Mouse (Mus musculus) cerebellum, adult 9-10 months (tissue): ENCODE measurements at regions not wholly inside any gene's neighbourhood (a gene's known extent, or its start where the extent isn't known, plus 50 kb on each side); places are given as distances from the start of the nearest gene placed in this dataset.

Source experiments
- DNase-seq: peaks from one replicate; pipeline ENCODE4 v3.0.0; 2022

- DNase-seq: no peak
Measured at GRCm38 (mm10) chr3:105227551-105227950, 160.9 kb downstream of the 4930564D02Rik start.

GRCm38 (mm10) chr3:105228401-105228800 lies 161.8 kb downstream of the 4930564D02Rik start:
- no peak for DNase-seq

- DNase-seq: no peak
Measured at GRCm38 (mm10) chr3:105241048-105241447, 174.4 kb downstream of the 4930564D02Rik start.

GRCm38 (mm10) chr3:105257096-105257495 lies 190.5 kb downstream of the 4930564D02Rik start:
- no peak for DNase-seq

- DNase-seq: no peak
Measured at GRCm38 (mm10) chr3:105275241-105275640, 176.9 kb upstream of the Kcnd3 start.

- peak; percentile 11 for DNase-seq
Measured at GRCm38 (mm10) chr3:105280971-105281370, 171.2 kb upstream of the Kcnd3 start.

- DNase-seq: no peak
Measured at GRCm38 (mm10) chr3:105281686-105282085, 170.4 kb upstream of the Kcnd3 start.

GRCm38 (mm10) chr3:105298273-105298672 lies 153.9 kb upstream of the Kcnd3 start:
- DNase-seq: no peak

GRCm38 (mm10) chr3:105300693-105301548 lies 151.2 kb upstream of the Kcnd3 start:
- no peak for DNase-seq

GRCm38 (mm10) chr3:105307676-105308075 lies 144.5 kb upstream of the Kcnd3 start:
- DNase-seq: no peak

GRCm38 (mm10) chr3:105309020-105309419 lies 143.1 kb upstream of the Kcnd3 start:
- no peak for DNase-seq

- no peak for DNase-seq
Measured at GRCm38 (mm10) chr3:105353268-105353667, 98.9 kb upstream of the Kcnd3 start.

- DNase-seq: no peak
Measured at GRCm38 (mm10) chr3:105354123-105354931, 97.8 kb upstream of the Kcnd3 start.

- DNase-seq: no peak
Measured at GRCm38 (mm10) chr3:105357511-105357910, 94.6 kb upstream of the Kcnd3 start.

GRCm38 (mm10) chr3:105359636-105360035 lies 92.5 kb upstream of the Kcnd3 start:
- DNase-seq: no peak

- peak; percentile 51 for DNase-seq
Measured at GRCm38 (mm10) chr3:105364685-105365084, 87.4 kb upstream of the Kcnd3 start.

GRCm38 (mm10) chr3:105366806-105367205 lies 85.3 kb upstream of the Kcnd3 start:
- no peak for DNase-seq

GRCm38 (mm10) chr3:105367972-105368371 lies 84.2 kb upstream of the Kcnd3 start:
- DNase-seq: no peak

GRCm38 (mm10) chr3:105372371-105372828 lies 79.7 kb upstream of the Kcnd3 start:
- DNase-seq: peak; percentile 36

GRCm38 (mm10) chr3:105374306-105374705 lies 77.8 kb upstream of the Kcnd3 start:
- DNase-seq: no peak

- DNase-seq: no peak
Measured at GRCm38 (mm10) chr3:105374836-105375235, 77.3 kb upstream of the Kcnd3 start.

- DNase-seq: no peak
Measured at GRCm38 (mm10) chr3:105375383-105375782, 76.7 kb upstream of the Kcnd3 start.

GRCm38 (mm10) chr3:105375820-105376219 lies 76.3 kb upstream of the Kcnd3 start:
- no peak for DNase-seq

- DNase-seq: no peak
Measured at GRCm38 (mm10) chr3:105376346-105376745, 75.8 kb upstream of the Kcnd3 start.
